Mouse (Mus musculus) lung, postnatal 0 days (tissue): ENCODE results near the gene Rnf123.

Experiments
- CTCF ChIP-seq: IDR thresholded peaks from 2 replicates; pipeline ENCODE4 v1.5.1; 2016; ENCODE audit warnings: antibody characterized with exemption, mild to moderate bottlenecking
- EP300 ChIP-seq: IDR thresholded peaks from 2 replicates; pipeline ENCODE4 v1.6.1; 2016; ENCODE audit warnings: antibody characterized with exemption, mild to moderate bottlenecking, control low read depth

DNA sequence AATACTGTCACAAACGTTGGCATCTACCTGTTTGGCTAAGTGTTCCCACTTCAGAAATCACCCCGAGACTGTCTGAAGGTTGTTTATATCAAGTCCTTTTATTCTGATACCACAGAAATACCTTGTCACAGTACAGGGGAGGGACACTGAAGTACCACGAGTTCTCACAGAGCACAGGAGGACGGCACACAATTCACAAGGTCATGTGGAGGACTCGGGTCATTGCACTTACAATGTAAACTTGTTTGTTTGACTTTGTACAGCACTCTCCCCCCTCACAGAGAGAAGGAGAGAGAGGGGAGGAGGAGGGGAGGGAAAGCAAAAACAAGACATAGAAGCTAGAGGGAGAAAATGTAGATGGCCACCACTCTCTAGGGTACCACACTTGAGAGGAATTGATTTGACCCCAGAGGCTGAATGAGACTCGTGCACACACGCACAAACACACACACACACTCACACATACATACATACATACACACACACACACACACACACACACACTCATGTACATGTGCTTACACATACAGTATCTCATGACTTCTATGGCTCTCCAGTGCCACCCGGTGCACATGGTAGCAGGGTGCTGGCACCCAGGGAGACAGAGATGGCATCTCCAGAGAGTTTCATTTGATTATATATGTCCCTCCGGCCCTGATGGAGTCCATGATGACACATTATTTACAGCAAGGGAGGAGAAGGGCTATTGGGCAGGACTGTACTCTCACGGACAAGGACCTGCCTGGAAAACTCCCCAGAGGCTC is 13.0 kb upstream of the Rnf123 start:
- TF ChIP-seq EP300 (0 out of 2 replicates have a peak, but pooled peaks have one; percentile 7), CTCF (no peak)
